ENCODE assay signal across 9 mouse cellular contexts in the genomic region with DNA sequence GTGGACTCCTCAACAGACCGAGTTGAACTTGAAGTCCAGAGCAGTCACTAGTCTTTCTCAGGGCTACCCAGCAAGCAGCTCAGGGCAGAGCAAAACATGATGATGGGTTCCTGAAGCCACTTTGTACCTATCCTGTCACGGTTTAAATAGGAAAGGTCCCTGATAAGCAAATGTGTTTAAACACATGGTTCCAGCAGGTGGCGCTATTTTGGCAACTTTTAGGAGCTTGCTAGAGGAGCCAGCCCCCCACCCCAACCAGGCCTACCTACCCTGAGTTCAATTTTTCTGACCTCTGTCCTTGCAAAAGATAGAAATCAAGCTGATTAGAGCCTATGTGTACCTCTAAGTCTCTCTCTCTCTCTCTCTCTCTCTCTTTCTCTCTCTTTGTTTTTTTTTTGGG. TPM values are rescaled to one million over a fixed set of nuclear protein-coding genes. Genes with fewer than 3 reads are reported as not detected.
DNase-seq lines count a peak whose midpoint lies in the region; ATAC-seq and TF ChIP-seq lines count a peak whose summit lies in the region.
"Had no signal": no experiment of that assay in that cellular context is flagged by ENCODE, and none has a peak within 500 bp of the region (broad histone marks: within the 10 kb centered on the region; RNA-seq: fewer than 3 reads in every experiment).

No protein-coding gene starts in this region.

- H3K4me1 ChIP-seq in forebrain, postnatal 0 days (ENCODE audit: insufficient read depth), result 0 out of 2 replicates have a peak, but pooled peaks cover 1% of the 10 kb centered on the region
- H3K4me1 ChIP-seq in forebrain, embryonic 12.5 days, result peaks cover 1% of the 10 kb centered on the region; the same call in 1 of the 2 replicates
- peaks cover 5% of the 10 kb centered on the region for H3K4me1 ChIP-seq in neural tube, embryonic 15.5 days
- no peaks in the 10 kb centered on the region for H3K4me1 ChIP-seq in bone marrow macrophage, adult 2 months (ENCODE audit: control insufficient read depth, insufficient read depth, low read length)

- H3K9me3 ChIP-seq in forebrain, postnatal 0 days (ENCODE audit: low read length), result no peaks in the 10 kb centered on the region
- H3K9me3 ChIP-seq in forebrain, embryonic 12.5 days, result no peaks in the 10 kb centered on the region
- no peaks in the 10 kb centered on the region for H3K9me3 ChIP-seq in neural tube, embryonic 15.5 days (replicated peaks)
- H3K9me3 ChIP-seq: embryonic facial prominence, embryonic 12.5 days had no signal

- 27% methylated on average over 3 of the region's 3 CpGs for WGBS in forebrain, postnatal 0 days
- 16% methylated on average over 3 of the region's 3 CpGs for WGBS in forebrain, embryonic 12.5 days
- 23% methylated on average over 3 of the region's 3 CpGs for WGBS in neural tube, embryonic 15.5 days

- no peak overlapping the region for H3K4me2 ChIP-seq in forebrain, postnatal 0 days (ENCODE audit: low read depth)
- H3K4me2 ChIP-seq in forebrain, embryonic 12.5 days, result no peak overlapping the region
- no peak overlapping the region for H3K4me2 ChIP-seq in neural tube, embryonic 15.5 days
- H3K4me2 ChIP-seq: embryonic facial prominence, embryonic 12.5 days had no signal

- H3K36me3 ChIP-seq in forebrain, postnatal 0 days (ENCODE audit: insufficient read depth), result no peaks in the 10 kb centered on the region
- no peaks in the 10 kb centered on the region for H3K36me3 ChIP-seq in forebrain, embryonic 12.5 days (replicated peaks)
- H3K36me3 ChIP-seq in neural tube, embryonic 15.5 days, result no peaks in the 10 kb centered on the region
- H3K36me3 ChIP-seq: embryonic facial prominence, embryonic 12.5 days had no signal

- H3K4me3 ChIP-seq in forebrain, postnatal 0 days (ENCODE audit: low read depth, low read length), result no peak overlapping the region
- H3K4me3 ChIP-seq in forebrain, embryonic 12.5 days (replicated peaks), result no peak overlapping the region
- H3K4me3 ChIP-seq in neural tube, embryonic 15.5 days (replicated peaks), result no peak overlapping the region
- no peak overlapping the region for H3K4me3 ChIP-seq in bone marrow macrophage, adult 2 months (ENCODE audit: insufficient read depth, low read length)
- H3K4me3 ChIP-seq: embryonic facial prominence, embryonic 12.5 days had no signal

- TF ChIP-seq CTCF in forebrain, postnatal 0 days (IDR thresholded peaks at IDR 0.05; ENCODE audit: low read depth), result peak; percentile 67
- TF ChIP-seq CTCF in bone marrow macrophage, adult 2 months (IDR thresholded peaks at IDR 0.05; ENCODE audit: low read depth, low read length), result peak; percentile 75

- DNase-seq in forebrain, postnatal 0 days, result peak; percentile 72
- DNase-seq in neural tube, embryonic 10.5 days (ENCODE audit: extremely low spot score, low spot score), result peak; percentile 47
- DNase-seq in kidney, postnatal 4 days, result peak; percentile 62 to 71
- DNase-seq in testis, postnatal 10 days (ENCODE audit: low spot score), result peak; percentile 75
- DNase-seq in layer of hippocampus, postnatal 14 days (ENCODE audit: low spot score in 2 of 2), result no peak

- no peak overlapping the region for H3K27ac ChIP-seq in forebrain, postnatal 0 days (ENCODE audit: low read depth, low read length)
- no peak overlapping the region for H3K27ac ChIP-seq in forebrain, embryonic 12.5 days
- no peak overlapping the region for H3K27ac ChIP-seq in neural tube, embryonic 15.5 days (replicated peaks)
- no peak overlapping the region for H3K27ac ChIP-seq in bone marrow macrophage, adult 2 months (ENCODE audit: insufficient read depth, low read depth, low read length)
- H3K27ac ChIP-seq: embryonic facial prominence, embryonic 12.5 days had no signal

- H3K9ac ChIP-seq in forebrain, postnatal 0 days, result no peak overlapping the region
- H3K9ac ChIP-seq in forebrain, embryonic 12.5 days, result no peak overlapping the region
- no peak overlapping the region for H3K9ac ChIP-seq in neural tube, embryonic 15.5 days (replicated peaks)
- H3K9ac ChIP-seq: embryonic facial prominence, embryonic 12.5 days had no signal

- no peak for ATAC-seq in forebrain, postnatal 0 days
- no peak for ATAC-seq in forebrain, embryonic 12.5 days (ENCODE audit: low FRiP score)
- no peak for ATAC-seq in neural tube, embryonic 15.5 days (ENCODE audit: low FRiP score)

- no peak for TF ChIP-seq POLR2A in bone marrow macrophage, adult 2 months (IDR thresholded peaks at IDR 0.05; ENCODE audit: borderline replicate concordance, low read depth, low read length)

- H3K27me3 ChIP-seq in forebrain, postnatal 0 days (ENCODE audit: insufficient read depth, low read length), result no peaks in the 10 kb centered on the region
- H3K27me3 ChIP-seq in forebrain, embryonic 12.5 days, result no peaks in the 10 kb centered on the region
- no peaks in the 10 kb centered on the region for H3K27me3 ChIP-seq in neural tube, embryonic 15.5 days (replicated peaks)
- H3K27me3 ChIP-seq: embryonic facial prominence, embryonic 12.5 days had no signal

RNA-seq across cellular contexts. Expression of a gene that starts 10.3 kb away (rescaled TPM):
- total RNA-seq in forebrain, postnatal 0 days (2014; rRNA removed), result 9.8 and 11.5 TPM in 2 replicates
- 9.2 and 11.2 TPM in 2 replicates for polyA plus RNA-seq in forebrain, postnatal 0 days (2015; fragmentation: Nextera tagmentation; extraction: Ambion mirVana)
- 7.8 and 10.7 TPM in 2 replicates for polyA plus RNA-seq in forebrain, embryonic 12.5 days (2016; fragmentation: Nextera tagmentation; extraction: Ambion mirVana)
- 36.4 and 38.1 TPM in 2 replicates for polyA plus RNA-seq in neural tube, embryonic 15.5 days (2015; fragmentation: Nextera tagmentation; extraction: Ambion mirVana)
- polyA plus RNA-seq in bone marrow macrophage, adult 2 months (2012; ENCODE audit: insufficient read depth, insufficient read length, missing spikeins), result 0.80 and 1.8 TPM in 2 replicates
- 10 to 100 TPM in 1 of 2 experiments, 1 to 10 TPM in 1; 7.1 to 10.5 TPM for total RNA-seq in layer of hippocampus, postnatal 14 days (2021)

RNA-seq across cellular contexts. Expression of a gene that starts 36.4 kb away (rescaled TPM):
- total RNA-seq in forebrain, postnatal 0 days (2014; rRNA removed), result 220 and 286 TPM in 2 replicates
- polyA plus RNA-seq in forebrain, postnatal 0 days (2015; fragmentation: Nextera tagmentation; extraction: Ambion mirVana), result 603 and 867 TPM in 2 replicates
- polyA plus RNA-seq in forebrain, embryonic 12.5 days (2016; fragmentation: Nextera tagmentation; extraction: Ambion mirVana), result 410 and 460 TPM in 2 replicates
- 776 and 868 TPM in 2 replicates for polyA plus RNA-seq in neural tube, embryonic 15.5 days (2015; fragmentation: Nextera tagmentation; extraction: Ambion mirVana)
- polyA plus RNA-seq in bone marrow macrophage, adult 2 months (2012; ENCODE audit: insufficient read depth, insufficient read length, missing spikeins), result 151 and 157 TPM in 2 replicates
- total RNA-seq in layer of hippocampus, postnatal 14 days (2021), result 1,000 to 10,000 TPM; 1,522 to 1,558 TPM

Comparison
In these comparisons a context has a peak if more than half of its experiments do, and no peak if none do; other contexts are left out.
1. DNase-seq: peak in forebrain, postnatal 0 days (single experiment), neural tube, embryonic 10.5 days (single experiment), kidney, postnatal 4 days (2 of 2) and testis, postnatal 10 days (single experiment); none in layer of hippocampus, postnatal 14 days (0 of 2).